Mouse (Mus musculus): ENCODE measurements at regions not wholly inside any gene's neighbourhood (a gene's known extent, or its start where the extent isn't known, plus 50 kb on each side); places are given as distances from the start of the nearest gene placed in this dataset.

DNA sequence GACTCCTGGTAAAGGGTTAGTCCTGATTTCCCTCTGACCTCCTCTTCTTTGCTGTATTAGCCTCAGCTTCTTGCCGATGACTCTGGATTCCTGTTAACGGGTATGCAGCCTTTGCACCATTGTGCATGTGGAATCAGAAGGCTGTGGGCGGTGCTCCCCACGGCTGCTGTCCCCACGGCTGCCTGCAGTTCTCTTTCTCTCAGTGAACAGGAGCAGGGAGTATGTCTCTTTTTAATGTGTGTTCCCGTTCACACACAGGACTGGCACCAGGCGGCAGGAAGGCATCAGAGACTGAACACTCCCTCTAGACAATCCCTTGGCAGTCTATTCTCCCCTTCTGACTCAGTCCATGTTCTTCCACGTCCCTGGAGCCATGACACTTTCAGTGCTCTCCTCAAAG lies 178.9 kb downstream of the Zfp326 start:
- no peak for DNase-seq (ENCODE audit: low spot score)

DNA sequence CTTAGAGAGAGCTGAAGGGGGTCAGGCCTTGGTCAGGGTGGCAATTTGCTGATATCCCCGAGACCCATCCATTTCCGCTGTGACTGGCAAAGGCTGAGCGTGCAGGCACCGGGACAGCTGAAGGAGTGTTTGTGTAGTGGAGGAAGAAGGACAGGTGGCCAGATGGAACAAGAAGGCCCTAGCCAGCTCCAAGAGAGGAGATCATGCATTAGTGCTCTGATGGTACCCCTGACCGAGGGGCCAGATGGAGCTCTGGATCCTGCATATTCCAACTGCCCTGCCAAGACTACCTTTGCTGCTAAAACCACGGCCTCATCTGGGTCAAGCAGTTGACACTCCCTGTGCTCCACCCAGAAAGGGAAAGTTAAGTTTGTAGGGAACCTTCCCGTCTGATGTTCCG lies 174.7 kb downstream of the Zfp326 start:
- DNase-seq (ENCODE audit: low spot score), result no peak

DNA sequence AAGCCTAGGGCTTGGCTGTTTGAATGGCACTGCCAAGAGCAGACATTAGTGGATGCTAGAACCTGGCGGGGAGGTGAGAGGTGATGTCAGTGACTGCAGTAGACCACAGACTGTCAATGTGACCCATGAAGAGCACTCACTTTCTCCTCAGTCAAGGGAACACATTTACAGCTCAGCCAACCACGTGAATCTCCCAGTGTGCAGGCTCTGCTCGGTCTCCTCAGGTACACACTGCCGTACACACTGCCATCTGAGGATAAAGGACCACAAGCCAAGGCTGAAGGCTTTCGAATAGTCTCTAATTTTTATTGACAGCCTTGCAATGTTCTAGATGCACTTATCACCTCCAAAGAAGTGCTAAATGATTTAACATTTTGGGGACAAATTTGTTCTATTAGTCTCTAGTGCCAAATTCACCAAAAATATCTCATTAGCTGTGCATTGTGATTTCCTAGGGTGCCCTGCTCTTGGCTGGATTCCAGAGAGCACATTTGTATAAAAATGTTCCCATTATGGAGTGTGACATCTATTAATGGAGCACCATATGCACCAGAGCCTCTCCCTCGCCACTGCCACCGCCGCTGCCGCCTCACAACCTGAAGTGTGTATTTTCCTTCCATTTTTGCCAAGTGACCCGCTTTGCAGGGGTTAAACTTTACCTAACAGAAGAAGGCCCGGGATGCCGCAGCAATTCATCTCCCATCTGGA lies 168.7 kb downstream of the Zfp326 start:
- no peak for DNase-seq (ENCODE audit: low spot score)

DNA sequence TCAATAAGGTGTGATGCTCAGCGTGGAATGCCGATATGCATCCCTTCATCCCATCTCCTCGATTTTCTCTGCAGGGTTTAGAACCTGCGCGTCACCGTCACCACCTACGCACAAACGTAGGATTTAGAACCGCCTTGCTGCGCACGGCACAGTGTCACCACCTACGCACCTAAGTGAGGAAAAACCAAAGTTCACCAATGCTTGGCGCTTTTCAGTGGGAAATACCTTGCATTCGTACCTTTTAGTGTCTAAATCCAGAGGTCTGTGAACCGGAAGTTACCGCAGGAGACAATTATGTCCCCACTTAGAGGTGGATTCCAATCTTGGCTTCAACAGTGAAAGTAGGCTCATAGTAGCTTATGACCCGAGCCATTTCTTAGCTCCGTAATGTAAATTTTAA lies 162.0 kb downstream of the Zfp326 start:
- DNase-seq (ENCODE audit: low spot score), result no peak

DNA sequence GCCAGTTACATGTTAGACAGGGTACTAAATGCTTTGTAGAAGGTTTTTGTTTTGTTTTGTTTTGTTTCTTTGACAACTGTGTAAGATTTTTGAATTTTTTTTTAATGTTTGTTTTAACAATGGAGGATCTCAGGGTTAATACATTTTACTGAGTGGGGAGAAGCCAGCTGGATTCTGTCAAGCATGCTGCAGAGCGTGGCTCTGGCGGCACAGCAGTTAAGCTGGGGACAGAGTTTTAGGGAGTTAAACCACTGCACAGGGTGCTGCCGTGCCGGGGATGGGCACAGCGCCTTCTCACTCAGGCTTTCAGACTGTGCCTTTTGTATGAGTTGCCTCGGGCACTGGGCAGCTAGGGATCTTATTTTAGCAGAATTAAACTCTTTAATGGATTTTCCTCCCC lies 159.8 kb downstream of the Zfp326 start:
- no peak for DNase-seq (ENCODE audit: low spot score)

DNA sequence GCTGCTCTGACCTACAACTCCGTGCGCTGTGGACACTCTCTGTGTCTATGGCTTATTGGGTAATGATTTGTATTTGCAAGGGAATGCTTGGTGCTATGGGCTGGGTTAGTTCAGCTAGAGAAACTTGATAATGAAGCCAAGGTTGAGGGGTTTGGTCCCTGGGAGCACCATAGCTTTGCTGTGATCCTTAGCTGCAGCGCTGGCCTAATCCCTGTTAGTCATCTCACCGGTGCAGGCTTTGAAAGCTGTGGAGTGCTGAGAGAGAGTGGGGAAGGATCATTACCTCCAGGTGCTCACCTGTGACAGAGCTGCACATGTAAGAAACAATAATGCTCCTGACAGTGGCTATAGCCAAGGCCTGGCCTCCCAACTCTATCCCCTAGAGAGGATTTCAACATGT lies 156.6 kb downstream of the Zfp326 start:
- no peak for DNase-seq (ENCODE audit: low spot score)

DNA sequence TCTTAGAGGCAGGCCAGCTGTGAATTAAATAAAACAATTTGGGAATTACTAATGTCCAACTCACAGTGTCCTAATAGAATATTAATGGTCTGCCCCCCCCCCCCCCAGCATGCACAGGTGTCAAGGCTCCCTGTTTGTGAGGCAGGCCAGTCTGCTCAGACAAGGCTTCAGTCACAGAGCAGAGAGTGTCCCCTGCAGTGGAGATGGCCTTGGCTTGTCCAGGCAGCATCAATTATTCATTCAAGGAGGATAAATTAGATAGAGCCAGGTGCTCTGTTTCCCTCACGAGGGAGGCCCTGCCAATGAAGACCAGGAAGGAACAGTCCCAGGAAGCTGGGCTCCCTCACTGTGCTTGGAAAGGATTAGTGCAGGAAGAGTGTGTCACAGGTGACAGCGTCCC lies 150.5 kb downstream of the Zfp326 start:
- DNase-seq (ENCODE audit: low spot score), result no peak

DNA sequence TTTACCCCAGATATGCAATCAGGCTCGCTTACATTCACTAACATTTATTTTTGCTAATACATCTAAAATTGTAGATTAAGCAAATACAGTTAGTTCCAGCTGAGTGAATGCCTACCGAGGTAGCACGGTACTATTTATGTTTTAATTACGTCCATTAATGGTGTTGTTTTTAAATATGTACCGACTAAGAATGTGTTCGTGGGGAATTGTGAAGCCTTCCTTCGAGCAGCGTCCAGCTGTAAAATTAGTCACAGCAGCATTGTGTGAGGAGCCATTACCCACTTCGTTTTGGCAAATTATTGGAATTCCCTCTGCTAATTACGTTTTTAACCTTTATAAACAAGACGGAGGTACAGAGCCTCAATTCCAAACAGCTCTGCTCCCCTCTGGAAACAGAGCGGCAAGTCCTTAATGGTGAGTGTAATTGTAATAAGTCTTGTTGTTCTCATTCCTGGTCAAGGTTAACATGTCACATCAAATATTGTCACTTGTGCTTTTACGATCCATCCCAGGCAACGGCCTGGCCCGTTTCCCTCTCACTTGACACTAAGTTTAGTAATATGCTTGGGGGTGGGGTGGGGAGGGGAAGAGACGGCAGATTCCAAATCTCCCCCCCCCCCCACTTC lies 128.0 kb downstream of the Zfp326 start:
- DNase-seq (ENCODE audit: low spot score), result no peak

DNA sequence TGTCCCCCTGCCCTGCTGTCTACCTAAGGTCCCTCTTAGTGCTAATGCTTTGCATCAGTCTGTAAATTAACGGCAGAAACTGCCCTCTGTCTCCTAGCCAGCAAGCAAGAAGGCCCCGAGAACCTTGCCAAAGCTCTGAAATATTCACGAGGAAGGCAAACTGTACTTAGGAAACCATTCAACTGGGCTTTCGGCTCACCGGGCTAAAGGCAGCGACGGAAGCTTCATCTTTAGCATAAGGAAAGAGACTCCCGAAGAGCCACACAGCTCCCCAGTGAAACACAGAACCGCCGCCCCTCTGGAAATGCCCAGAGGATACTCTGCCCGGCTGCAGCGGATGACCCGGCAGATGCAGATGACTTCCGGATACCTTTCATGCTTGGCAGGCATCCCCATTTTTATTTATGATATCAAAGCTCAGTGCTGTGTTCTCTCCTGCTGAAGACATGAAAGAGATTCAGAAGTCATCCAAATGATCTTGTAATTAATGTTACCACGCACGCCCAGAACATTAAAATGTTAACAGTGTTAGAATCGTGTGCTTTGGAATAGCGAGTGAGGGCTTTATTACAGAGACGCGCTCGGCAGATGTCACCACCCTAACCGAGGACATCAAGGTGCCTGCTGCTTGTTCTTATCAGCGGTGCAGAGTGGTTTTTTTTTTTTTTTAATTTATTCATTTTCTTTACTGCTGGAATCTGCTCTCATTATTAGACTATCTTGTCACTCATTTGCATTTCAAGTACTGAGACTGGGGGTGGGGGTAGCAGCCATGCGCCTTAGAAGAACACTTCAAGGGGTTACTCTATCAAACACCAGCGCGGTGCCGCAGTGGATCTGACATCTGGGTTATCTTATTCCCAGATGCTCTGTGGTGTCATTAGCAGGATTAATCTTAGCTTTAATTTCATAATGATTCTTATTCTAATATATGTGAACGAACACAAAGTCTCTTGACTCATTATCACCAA lies 127.2 kb downstream of the Zfp326 start:
- no peak for DNase-seq (ENCODE audit: low spot score)

DNA sequence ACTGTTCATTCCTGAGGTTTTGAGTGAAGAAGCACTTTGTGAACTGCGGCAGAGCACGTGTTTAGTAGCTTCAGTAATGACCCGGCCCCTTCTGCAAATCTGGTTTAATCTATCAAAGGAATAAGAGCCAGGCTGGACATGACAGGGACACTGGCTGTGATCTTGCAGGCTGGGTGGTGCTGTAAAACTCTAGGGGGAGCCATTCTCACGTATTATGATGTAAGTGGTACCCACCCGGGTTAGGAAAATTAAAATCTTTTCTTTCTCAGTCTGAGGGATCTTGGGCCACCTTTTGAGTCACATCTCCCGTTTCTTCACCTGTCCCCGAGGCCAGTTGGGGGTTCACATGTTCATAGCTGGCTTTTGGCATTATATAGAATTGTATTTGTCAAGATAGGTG lies 126.0 kb downstream of the Zfp326 start:
- no peak for DNase-seq (ENCODE audit: low spot score)

DNA sequence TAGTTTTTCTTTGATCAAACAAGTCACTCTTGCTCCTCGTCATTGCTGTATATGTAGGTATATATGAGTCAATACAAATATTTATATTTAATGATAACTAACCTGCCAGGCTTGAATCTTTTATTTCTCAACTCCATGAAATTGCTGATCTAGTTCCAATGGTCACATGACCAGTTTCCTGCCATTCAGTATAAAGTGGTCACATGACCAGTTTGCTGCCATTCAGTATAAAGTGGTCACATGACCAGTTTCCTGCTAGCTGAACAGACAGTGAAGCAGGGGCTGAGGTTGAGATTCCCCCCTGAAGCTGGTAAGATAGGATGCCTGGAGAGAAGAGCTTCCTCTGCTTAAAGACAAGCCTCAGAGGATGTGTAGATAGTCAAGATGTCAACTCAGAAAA lies 117.9 kb downstream of the Zfp326 start:
- DNase-seq (ENCODE audit: low spot score), result no peak

DNA sequence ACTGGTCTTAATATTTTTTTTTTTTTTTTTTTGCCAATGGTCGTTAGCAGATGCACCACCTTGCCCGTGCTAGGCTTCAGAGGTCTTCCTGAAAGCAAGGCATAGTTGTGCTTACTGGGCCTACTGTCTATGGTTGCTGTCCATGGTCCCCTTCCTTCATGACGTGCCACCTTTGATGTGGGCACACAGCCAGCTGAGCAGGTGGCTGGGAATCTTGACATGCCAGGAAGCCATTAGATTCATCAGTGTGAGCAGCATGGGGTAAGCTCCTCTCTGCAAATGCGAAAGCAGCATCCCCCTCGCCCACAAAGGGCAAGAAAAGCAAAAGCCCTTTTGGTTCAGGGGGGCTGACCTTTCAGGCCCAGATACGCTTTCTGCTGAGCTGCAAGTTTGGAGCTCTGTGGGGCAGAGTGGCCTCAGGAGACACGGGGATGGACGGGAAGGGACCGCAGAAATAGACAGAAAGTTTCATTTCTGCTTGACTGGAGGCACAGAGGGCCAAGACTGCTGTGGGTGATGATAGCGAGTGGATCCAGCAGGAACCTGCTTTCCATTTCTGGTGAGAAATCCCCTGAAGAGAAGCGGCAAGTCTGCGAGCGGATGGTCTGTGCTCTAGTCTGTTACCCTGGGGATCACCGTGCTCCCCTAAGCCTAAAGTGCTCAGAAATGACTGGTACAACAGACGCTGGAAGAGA lies 116.8 kb downstream of the Zfp326 start:
- no peak for DNase-seq (ENCODE audit: low spot score)

DNA sequence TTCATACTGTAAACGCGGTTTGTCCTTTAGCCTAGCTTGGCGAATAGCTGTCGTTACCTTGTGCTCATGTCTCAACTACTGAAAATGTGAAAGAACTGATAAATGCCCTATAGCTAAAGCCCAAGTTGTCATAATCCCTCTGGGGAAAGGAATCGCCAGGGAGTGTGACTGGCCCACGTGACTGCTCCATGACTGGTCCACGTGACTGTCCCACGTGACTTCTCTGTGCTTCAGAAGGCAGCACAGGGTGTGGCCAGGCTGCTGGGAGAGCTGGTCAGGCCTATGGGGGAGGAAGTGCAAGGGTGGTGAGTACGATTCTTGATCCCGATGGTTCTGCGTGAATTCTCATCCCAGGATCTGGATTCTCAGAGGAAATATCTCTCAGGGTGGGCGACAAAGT lies 114.4 kb downstream of the Zfp326 start:
- DNase-seq (ENCODE audit: low spot score), result no peak

DNA sequence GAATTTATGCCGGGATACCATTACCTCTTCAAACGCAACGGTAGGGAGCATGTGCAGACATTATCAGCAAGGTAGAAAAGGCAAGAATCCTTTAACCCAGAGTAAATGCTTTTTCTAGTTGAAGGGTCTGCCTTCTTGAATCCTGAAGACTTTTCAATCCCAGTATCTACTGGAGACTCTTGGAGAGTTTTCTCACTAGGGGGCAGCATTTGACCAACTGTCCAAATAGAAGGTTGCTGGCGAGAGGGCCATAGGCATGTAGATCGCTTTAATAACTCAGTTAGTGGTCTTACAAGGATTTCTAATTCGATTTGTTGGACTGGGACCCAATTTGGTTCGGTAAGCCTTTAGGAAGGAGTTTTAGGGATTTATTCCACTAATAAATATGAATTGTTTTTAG lies 110.0 kb downstream of the Zfp326 start:
- peak; percentile 31 for DNase-seq (ENCODE audit: low spot score)

DNA sequence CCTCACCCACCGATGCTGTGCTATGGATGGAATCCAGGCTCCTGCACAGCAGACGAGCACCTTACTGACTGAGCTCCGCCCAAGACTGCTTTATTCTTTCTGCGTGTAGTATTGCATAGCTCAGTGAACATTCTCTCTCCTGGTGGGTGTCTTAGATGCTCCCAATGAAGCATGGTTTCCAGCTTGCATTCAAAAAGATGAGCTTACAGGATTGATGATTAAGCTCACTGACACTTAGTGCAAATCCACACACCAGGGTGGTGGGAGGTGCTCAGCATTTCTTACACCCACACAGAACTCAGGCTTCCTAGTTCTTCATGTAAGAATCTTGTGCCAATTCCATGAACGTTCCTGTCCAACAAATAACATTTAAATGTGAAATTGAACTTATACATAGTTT lies 106.8 kb downstream of the Zfp326 start:
- no peak for DNase-seq (ENCODE audit: low spot score)

DNA sequence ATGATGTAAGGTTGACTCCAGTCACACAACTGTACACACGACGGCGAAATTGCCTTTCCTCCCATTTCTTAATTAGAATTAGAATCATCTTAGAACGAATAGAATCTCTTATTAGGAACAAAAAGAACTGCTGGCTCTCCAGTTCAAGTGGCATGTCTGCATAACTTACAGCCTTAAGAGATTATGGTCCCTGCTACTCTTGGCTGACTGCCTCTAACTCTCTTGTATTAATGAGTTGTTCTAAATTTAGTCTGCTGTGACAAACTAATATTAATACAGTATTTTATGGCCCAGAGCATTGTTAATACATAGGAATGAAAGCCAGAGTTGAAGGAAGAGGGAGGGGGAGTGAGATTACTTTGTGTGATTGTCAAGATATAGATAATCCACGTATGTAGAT lies 100.4 kb downstream of the Zfp326 start:
- DNase-seq (ENCODE audit: low spot score), result no peak

DNA sequence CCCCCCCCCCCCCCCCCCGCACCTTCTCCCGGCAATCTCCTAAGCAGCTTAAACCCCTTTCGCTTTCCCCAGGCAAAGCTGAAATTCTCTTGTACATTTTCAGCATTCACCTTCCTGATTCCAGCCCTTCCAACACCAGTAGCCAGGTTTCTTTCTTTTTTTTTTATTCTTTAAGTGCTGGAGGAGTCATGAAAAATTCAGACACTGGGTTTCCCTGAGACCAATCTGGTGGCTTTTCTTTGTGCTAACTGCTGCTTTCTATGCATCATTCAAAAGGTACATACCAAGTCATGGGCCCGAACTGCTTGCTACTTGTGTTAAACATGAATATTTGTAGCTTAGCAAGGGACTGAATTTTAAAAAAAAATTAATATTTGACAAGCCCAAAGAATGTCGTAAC lies 99.7 kb downstream of the Zfp326 start:
- no peak for DNase-seq (ENCODE audit: low spot score)

DNA sequence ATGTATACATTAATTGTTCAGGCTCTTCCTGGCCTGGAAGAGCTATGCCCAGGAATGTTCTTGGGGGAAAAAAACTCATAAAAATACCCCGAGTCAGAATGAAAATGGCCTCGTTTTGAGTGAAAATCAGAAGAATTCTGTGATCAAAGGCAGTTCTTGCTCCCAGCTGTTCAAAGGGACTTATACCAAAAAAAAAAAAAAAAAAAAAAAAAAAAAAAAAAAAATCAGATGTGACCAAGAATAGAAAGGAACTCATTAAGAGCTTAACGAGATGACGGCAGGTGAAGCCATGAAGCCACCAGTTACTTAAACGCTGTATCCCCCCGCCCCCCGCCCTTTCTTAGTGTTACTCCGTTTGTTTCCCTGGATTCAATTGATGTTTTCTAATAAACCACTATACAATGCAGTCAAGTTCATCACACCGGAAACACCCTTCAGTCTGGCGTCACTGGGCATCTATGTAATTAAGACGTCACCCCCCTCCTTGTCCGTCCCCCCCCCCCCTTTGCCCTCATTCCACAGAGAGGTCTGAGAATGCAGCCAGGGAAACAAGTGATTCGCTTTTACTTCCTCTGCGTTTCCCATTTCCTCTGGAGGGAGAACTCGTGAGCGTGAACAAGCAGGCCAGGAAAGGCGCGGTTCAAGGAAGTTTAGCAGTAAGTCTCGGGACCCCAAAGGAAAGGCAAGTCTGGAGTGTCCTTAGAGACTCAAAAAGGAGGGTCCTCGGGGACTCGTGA lies 99.1 kb downstream of the Zfp326 start:
- peak; percentile 19 for DNase-seq (ENCODE audit: low spot score)

DNA sequence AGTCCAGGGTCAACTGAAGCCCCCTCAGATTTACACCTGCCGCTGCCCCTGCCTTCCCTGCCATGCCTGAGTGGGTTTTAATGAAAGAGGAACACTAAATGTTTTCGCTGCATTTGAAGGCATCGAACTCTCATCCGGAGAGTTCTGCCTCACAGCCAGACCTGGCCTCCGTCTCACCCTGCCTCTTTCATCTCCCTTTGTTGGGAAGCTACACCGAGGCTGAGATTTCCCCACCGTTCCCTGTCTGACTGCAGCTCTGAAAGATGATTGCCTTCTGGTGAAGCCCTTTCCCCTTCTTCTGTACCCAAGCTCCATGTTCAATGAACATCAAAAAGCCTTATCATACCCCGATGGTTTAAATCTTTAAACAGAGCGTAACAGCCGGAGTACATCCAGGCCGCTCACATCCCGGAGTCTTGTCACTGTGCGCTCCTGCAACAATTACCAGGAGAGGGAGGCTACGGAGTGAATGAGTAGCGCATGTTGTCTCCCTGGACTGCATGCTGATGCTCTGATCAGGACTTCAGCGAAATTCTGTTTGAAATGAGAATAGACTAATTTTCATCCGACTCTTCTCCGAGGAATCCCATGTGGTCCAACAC lies 98.3 kb downstream of the Zfp326 start:
- no peak for DNase-seq (ENCODE audit: low spot score)
